Mouse (Mus musculus): ENCODE measurements around the gene Baiap2l1. TPM values are rescaled to one million over a fixed set of nuclear protein-coding genes. Genes with fewer than 3 reads are reported as not detected.
A peak's percentile ranks its signal among the peaks of the same experiment; 100 is the strongest.

Baiap2l1 gene
- total RNA-seq, 1 experiment from 2014 or later = not detected

DNA sequence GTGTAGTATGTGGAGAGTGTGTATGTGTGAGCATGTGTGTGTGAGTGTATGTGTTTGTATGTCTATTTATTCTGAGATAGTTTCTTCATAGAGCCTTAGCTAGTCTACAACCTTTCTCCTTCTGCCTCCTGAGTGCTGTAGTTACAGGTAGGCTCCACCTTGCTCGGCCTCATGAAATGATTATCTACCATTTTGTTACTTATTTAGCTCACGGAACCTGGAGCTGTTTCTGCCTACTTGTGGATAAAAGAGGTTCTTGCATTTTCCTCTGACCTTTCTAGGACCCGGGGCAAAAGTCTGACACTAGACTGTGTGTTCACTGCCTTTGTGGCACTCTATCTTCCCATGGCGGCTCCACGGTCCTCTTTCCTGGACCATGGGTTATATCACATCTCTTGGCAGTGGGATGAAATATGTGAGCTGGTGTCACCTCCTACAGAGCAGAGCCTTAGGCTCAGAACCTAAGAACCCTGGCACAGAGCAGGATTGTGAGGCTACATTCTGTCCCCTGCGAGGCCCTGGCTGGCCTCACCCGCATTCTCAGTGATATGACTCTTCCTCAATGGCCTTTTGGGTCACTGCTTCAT is 113.9 kb downstream of the Baiap2l1 start, which contains the start of gene Bri3:
Gene Bri3 (plus strand): TSS at position 537 of the 587 bp plus-strand sequence.
- ATAC-seq (replicated peaks; ENCODE audit: low read depth, poor library complexity, severe bottlenecking) = no peak

DNA sequence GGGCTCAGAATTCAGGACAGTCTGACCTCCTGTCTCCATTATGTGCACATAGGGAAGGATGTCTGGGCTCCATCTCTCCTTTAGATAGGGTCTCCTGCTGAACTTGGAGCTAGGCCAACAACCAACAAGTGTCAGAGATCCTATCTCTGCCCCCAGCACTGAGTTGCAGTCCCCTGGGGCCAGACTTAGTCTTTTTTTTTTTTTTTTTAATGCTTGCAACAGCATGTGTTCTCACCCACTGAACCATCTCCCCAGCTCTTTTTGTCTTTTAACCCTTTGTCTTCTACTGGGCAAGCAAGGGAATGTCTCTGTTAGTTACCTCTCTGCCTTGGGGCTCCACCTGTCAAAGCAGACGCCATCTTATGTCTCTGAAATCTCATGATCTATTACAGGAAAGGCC is 118.9 kb downstream of the Baiap2l1 start:
- ATAC-seq (replicated peaks; ENCODE audit: low read depth, poor library complexity, severe bottlenecking) = no peak

GRCm38 (mm10) chr5:144234714-144235113 is 123.2 kb downstream of the Baiap2l1 start:
- no peak for ATAC-seq (replicated peaks; ENCODE audit: low read depth, poor library complexity, severe bottlenecking)

DNA sequence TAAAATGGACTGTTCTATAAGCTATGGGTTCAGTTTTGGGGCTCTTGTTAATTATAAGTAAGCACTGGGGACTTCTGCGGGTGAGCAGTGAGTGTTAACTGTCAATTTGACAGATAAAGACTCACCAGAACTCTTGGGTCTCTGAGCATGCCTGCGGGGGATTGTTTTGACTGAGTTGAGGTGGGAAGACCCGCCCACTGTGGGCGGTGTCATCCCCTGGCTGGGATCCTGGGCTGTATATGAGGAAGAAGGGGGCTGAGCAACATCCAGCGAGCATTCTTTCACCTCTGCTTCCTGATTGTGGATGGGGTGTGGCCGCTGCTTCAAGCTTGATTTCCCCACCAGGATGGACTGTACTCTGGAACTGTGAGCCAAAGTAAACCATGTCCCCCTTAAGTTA is 123.7 kb downstream of the Baiap2l1 start:
- ATAC-seq (replicated peaks; ENCODE audit: low read depth, poor library complexity, severe bottlenecking) = no peak

GRCm38 (mm10) chr5:144232531-144232930 is 125.4 kb downstream of the Baiap2l1 start:
- no peak for ATAC-seq (replicated peaks; ENCODE audit: low read depth, poor library complexity, severe bottlenecking)

- ATAC-seq (replicated peaks; ENCODE audit: low read depth, poor library complexity, severe bottlenecking) = peak; percentile 84
Measured at GRCm38 (mm10) chr5:144231410-144231809, 126.5 kb downstream of the Baiap2l1 start.

- ATAC-seq (replicated peaks; ENCODE audit: low read depth, poor library complexity, severe bottlenecking) = no peak
Measured at GRCm38 (mm10) chr5:144230216-144230615, 127.7 kb downstream of the Baiap2l1 start.

GRCm38 (mm10) chr5:144226220-144226619 is 131.7 kb downstream of the Baiap2l1 start:
- no peak for ATAC-seq (replicated peaks; ENCODE audit: low read depth, poor library complexity, severe bottlenecking)

- ATAC-seq (replicated peaks; ENCODE audit: low read depth, poor library complexity, severe bottlenecking) = no peak
Measured at GRCm38 (mm10) chr5:144223899-144224816, 133.8 kb downstream of the Baiap2l1 start.

- peak; percentile 85 for ATAC-seq (replicated peaks; ENCODE audit: low read depth, poor library complexity, severe bottlenecking)
Measured at GRCm38 (mm10) chr5:144223503-144223862, 134.4 kb downstream of the Baiap2l1 start, which contains the start of gene Tecpr1. Gene Tecpr1 (minus strand): TSS chr5:144223615.

GRCm38 (mm10) chr5:144222811-144223502 is 135.0 kb downstream of the Baiap2l1 start:
- peak; percentile 4 for ATAC-seq (replicated peaks; ENCODE audit: low read depth, poor library complexity, severe bottlenecking)

- peak; percentile 52 for ATAC-seq (replicated peaks; ENCODE audit: low read depth, poor library complexity, severe bottlenecking)
Measured at GRCm38 (mm10) chr5:144221305-144221704, 136.6 kb downstream of the Baiap2l1 start.

- ATAC-seq (replicated peaks; ENCODE audit: low read depth, poor library complexity, severe bottlenecking) = no peak
Measured at GRCm38 (mm10) chr5:144219936-144220335, 138.0 kb downstream of the Baiap2l1 start.

DNA sequence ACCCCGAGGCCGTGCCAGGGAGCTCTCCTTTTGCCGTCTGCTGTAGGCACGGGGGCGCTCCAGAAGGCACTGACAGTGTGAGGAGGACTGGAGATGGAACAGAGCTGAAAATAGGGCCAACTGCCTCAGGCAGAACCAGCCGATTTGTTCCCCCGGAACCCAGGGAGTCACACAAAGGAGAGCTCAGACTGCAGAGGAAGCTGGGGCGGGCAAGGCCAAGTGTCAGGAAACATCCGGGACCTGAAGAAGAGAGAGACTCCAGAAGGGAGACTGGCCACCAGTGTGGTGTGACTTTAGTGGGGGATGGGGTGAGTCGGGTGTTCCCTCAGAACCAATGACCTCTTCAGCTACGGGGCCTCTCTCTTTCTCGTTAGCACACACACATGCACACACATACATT is 138.6 kb downstream of the Baiap2l1 start:
- ATAC-seq (replicated peaks; ENCODE audit: low read depth, poor library complexity, severe bottlenecking) = no peak

- ATAC-seq (replicated peaks; ENCODE audit: low read depth, poor library complexity, severe bottlenecking) = no peak
Measured at GRCm38 (mm10) chr5:144218061-144218460, 139.9 kb downstream of the Baiap2l1 start.

DNA sequence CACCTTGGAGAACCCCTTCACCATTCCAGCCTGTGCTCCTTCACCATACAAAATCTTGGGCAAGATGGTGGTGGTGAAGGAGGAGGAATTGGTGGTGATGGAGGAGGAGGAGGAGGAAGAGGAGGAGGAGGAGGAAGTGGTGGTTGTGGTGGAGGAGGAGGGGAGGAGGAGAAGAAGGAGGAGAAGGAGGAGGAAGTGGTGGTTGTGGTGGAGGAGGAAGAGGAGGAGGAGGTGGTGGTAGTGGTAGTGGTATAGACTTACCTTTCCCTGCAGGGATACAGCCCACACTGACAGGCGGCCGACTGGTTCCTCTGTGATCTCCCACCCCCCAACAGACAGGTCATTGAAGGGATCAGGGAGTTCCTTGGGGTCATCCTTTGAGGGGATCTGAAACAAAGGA is 141.9 kb downstream of the Baiap2l1 start:
- peak; percentile 48 for ATAC-seq (replicated peaks; ENCODE audit: low read depth, poor library complexity, severe bottlenecking)

Other genes with a start within 250 kb of the Baiap2l1 start
- 0.34 and 0.37 TPM in 2 replicates for gene Bhlha15, start 167.8 kb downstream of the Baiap2l1 start, total RNA-seq (2017)
- 3.4 and 5.6 TPM in 2 replicates for gene Tecpr1, start 134.5 kb downstream of the Baiap2l1 start, total RNA-seq (2017)
- 13.3 and 16.5 TPM in 2 replicates for gene Bri3, start 113.7 kb downstream of the Baiap2l1 start, total RNA-seq (2017)
- not detected in 2 replicates for gene Nptx2, start 187.8 kb upstream of the Baiap2l1 start, total RNA-seq (2017)